Mouse (Mus musculus) cerebellum, adult 2 months (tissue): ENCODE data around the gene Dvl1. TPM values are rescaled to one million over a fixed set of nuclear protein-coding genes. Genes with fewer than 3 reads are reported as not detected.
A peak's percentile ranks its signal among the peaks of the same experiment; 100 is the strongest.

Experiments
- DNase-seq, 2 experiments: peaks; one replicate each; pipeline ENCODE4 v3.0.0; 2021
- H3K27ac ChIP-seq: fragments of 200-500 bp; 2 replicates; pipeline ENCODE4 v1.5.1; 2012; ENCODE audit warnings: low read length, control low read depth, inconsistent platforms; ENCODE audit not compliant: insufficient read depth
- H3K27me3 ChIP-seq: fragments of 200-500 bp; 2 replicates; pipeline ENCODE4 v1.6.1; 2012; ENCODE audit warnings: inconsistent platforms, mild to moderate bottlenecking, low read length, moderate library complexity; ENCODE audit not compliant: control insufficient read depth, insufficient read depth
- H3K4me1 ChIP-seq: fragments of 200-500 bp; 2 replicates; pipeline ENCODE4 v1.6.1; 2011; ENCODE audit warnings: low read length; ENCODE audit not compliant: control insufficient read depth, insufficient read depth
- H3K4me3 ChIP-seq: fragments of 200-500 bp; replicated peaks from 2 replicates; pipeline ENCODE3; 2011; ENCODE audit warnings: mild to moderate bottlenecking, low read depth, low read length, control low read depth; ENCODE audit not compliant: insufficient read depth
- CTCF ChIP-seq: fragments of 200-500 bp; IDR thresholded peaks from 2 replicates; pipeline ENCODE4 v1.5.1; 2011; ENCODE audit warnings: low read depth, mild to moderate bottlenecking, control low read depth, low read length, moderate library complexity, borderline replicate concordance; ENCODE audit not compliant: insufficient read depth
- POLR2A ChIP-seq: fragments of 200-500 bp; IDR thresholded peaks from 2 replicates; pipeline ENCODE4 v1.6.1; 2011; ENCODE audit warnings: low read length, control low read depth, borderline replicate concordance; ENCODE audit not compliant: insufficient read depth
- WGBS: fragments of 180-500 bp; shearing (Covaris S2); methylation state at CpG from one replicate; pipeline ENCODE4 v1.1.7; 2018; 5-methylcytosine and 5-hydroxymethylcytosine counted together
- polyA plus RNA-seq: library from polyadenylated mRNA; depleted of rRNA; stranded (reverse); fragments of >200 nt; gene quantifications from 2 replicates; pipeline ENCODE4 v1.2.3, GENCODE M21; 2012; rRNA removed

The Dvl1 gene
- polyA plus RNA-seq, 1 experiment = 160 TPM

- TF ChIP-seq CTCF (no peak), POLR2A (no peak)
- no peak overlapping the region for H3K4me3 ChIP-seq
- WGBS = 53% methylated on average over 7 of the region's 7 CpGs
- no peaks in the 10 kb centered on the region; the same call in 1 of the 2 replicates for H3K4me1 ChIP-seq
- peak; percentile 1 to 17 for DNase-seq
- no peak overlapping the region for H3K27ac ChIP-seq
- H3K27me3 ChIP-seq = no peaks in the 10 kb centered on the region
Measured at GRCm38 (mm10) chr4:155908281-155908680, 61.1 kb downstream of the Dvl1 start.

GRCm38 (mm10) chr4:155908751-155909150 lies 61.5 kb downstream of the Dvl1 start:
- WGBS = 58% methylated on average over 4 of the region's 4 CpGs
- Histone ChIP-seq H3K27ac (no peak overlapping the region), H3K4me1 (no peaks in the 10 kb centered on the region; the same call in 1 of the 2 replicates), H3K4me3 (no peak overlapping the region), H3K27me3 (no peaks in the 10 kb centered on the region)
- TF ChIP-seq CTCF (no peak), POLR2A (no peak)
- DNase-seq = peak in 1 of 2 experiments; percentile 7

Other genes with a start within 250 kb of the Dvl1 start
- 20.3 and 20.5 TPM in 2 replicates for gene Slc35e2, start 246.0 kb upstream of the Dvl1 start, polyA plus RNA-seq
- gene Cdk11b, start 222.5 kb upstream of the Dvl1 start, polyA plus RNA-seq = 57.8 and 63.7 TPM in 2 replicates
- gene Gm10563, start 202.0 kb upstream of the Dvl1 start, polyA plus RNA-seq = not detected in 2 replicates
- 38.1 and 39.4 TPM in 2 replicates for gene Mmp23, start 194.0 kb upstream of the Dvl1 start, polyA plus RNA-seq
- gene Mib2, start 178.2 kb upstream of the Dvl1 start, polyA plus RNA-seq = 146 and 152 TPM in 2 replicates
- 112 and 114 TPM in 2 replicates for gene Fndc10, start 153.1 kb upstream of the Dvl1 start, polyA plus RNA-seq
- gene Ssu72, start 142.6 kb upstream of the Dvl1 start, polyA plus RNA-seq = 141 and 152 TPM in 2 replicates
- 123 and 133 TPM in 2 replicates for gene Tmem240, start 112.6 kb upstream of the Dvl1 start, polyA plus RNA-seq
- gene Atad3a, start 86.3 kb upstream of the Dvl1 start, polyA plus RNA-seq = 114 and 123 TPM in 2 replicates
- gene Vwa1, start 72.7 kb upstream of the Dvl1 start, polyA plus RNA-seq = 33.8 and 35.4 TPM in 2 replicates
- 61.7 and 81.7 TPM in 2 replicates for gene Tmem88b, start 61.5 kb upstream of the Dvl1 start, polyA plus RNA-seq
- gene Ankrd65, start 57.0 kb upstream of the Dvl1 start, polyA plus RNA-seq = 0.13 and 0.16 TPM in 2 replicates
- gene Mrpl20, start 44.5 kb upstream of the Dvl1 start, polyA plus RNA-seq = 109 TPM in 2 replicates
- gene Ccnl2, start 34.9 kb upstream of the Dvl1 start, polyA plus RNA-seq = 171 and 172 TPM in 2 replicates
- gene Aurkaip1, start 16.1 kb upstream of the Dvl1 start, polyA plus RNA-seq = 155 and 159 TPM in 2 replicates
- 23.8 and 29.7 TPM in 2 replicates for gene Mxra8, start 7.7 kb upstream of the Dvl1 start, polyA plus RNA-seq
- gene Tas1r3, start 16.0 kb downstream of the Dvl1 start, polyA plus RNA-seq = 0.87 and 1.0 TPM in 2 replicates
- 40.5 and 45.1 TPM in 2 replicates for gene Cptp, start 22.0 kb downstream of the Dvl1 start, polyA plus RNA-seq
- 50.1 and 52.2 TPM in 2 replicates for gene Ints11, start 22.1 kb downstream of the Dvl1 start, polyA plus RNA-seq
- gene Pusl1, start 44.4 kb downstream of the Dvl1 start, polyA plus RNA-seq = 69.9 and 70.1 TPM in 2 replicates
- 98.5 and 99.2 TPM in 2 replicates for gene Acap3, start 44.4 kb downstream of the Dvl1 start, polyA plus RNA-seq
- 78.4 and 83.8 TPM in 2 replicates for gene Ube2j2, start 96.4 kb downstream of the Dvl1 start, polyA plus RNA-seq
- 16.8 and 22.1 TPM in 2 replicates for gene C1qtnf12, start 114.9 kb downstream of the Dvl1 start, polyA plus RNA-seq
- gene B3galt6, start 145.2 kb downstream of the Dvl1 start, polyA plus RNA-seq = 10.8 and 11.4 TPM in 2 replicates
- 136 and 142 TPM in 2 replicates for gene Sdf4, start 145.5 kb downstream of the Dvl1 start, polyA plus RNA-seq
- gene Tnfrsf4, start 166.4 kb downstream of the Dvl1 start, polyA plus RNA-seq = 3.6 and 5.2 TPM in 2 replicates
- 0.10 and 0.11 TPM in 2 replicates for gene Tnfrsf18, start 178.8 kb downstream of the Dvl1 start, polyA plus RNA-seq
- 0.11 and 0.32 TPM in 2 replicates for gene Ttll10, start 212.0 kb downstream of the Dvl1 start, polyA plus RNA-seq